Mouse (Mus musculus): ENCODE measurements around the gene Abca8b. TPM values are rescaled to one million over a fixed set of nuclear protein-coding genes. Genes with fewer than 3 reads are reported as not detected.
A peak's percentile ranks its signal among the peaks of the same experiment; 100 is the strongest.

Gene Abca8b
- total and polyA plus RNA-seq, 3 experiments, result 1.4 to 2.1 (median 1.4) TPM

DNA sequence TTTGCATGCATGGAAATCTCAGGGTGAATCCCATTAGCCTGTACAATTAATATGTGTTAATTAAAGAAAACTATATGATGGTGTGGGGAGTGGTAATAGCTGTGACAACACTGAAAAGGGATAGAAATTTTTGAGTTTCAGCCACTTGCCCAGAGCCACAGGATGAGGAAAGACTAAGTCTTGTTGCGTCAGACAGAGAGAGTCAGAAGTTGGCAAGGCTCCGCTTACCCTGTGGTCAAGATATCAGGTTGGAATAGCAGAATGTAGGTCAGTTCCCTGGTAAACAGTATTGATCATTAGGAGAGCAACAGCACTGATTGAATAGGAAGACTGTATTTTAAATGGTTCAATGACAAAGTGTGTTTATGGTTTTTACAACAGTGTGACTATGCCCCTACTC lies 42.1 kb upstream of the Abca8b start:
- H3K9ac ChIP-seq (ENCODE audit: insufficient read depth, low read depth), result no peak overlapping the region
- in situ Hi-C loops (cut with MboI; ENCODE audit: low pct_ligation_motif_present, low pct_unique_long_range_greater_than_20kb, low sequenced_read_pairs), result no loop called here
- no peak for DNase-seq (ENCODE audit: extremely low read depth)
- no peaks in the 10 kb centered on the region for H3K79me2 ChIP-seq (replicated peaks; ENCODE audit: control insufficient read depth, extremely low read depth, insufficient read depth, poor library complexity, severe bottlenecking)
- H3K4me2 ChIP-seq (ENCODE audit: insufficient read depth, low read depth, poor library complexity, severe bottlenecking), result no peak overlapping the region
- no peak overlapping the region for H3K27ac ChIP-seq (ENCODE audit: insufficient read depth, low read depth)
- dilution Hi-C loops (cut with MboI; ENCODE audit: extremely low pct_ligation_motif_present, extremely low pct_unique_long_range_greater_than_20kb, low sequenced_read_pairs), result no loop called here
- TF ChIP-seq ZC3H11A (IDR thresholded peaks at IDR 0.05; ENCODE audit: low read depth, low read length), result no peak
- no peak for TF ChIP-seq MAX (IDR thresholded peaks at IDR 0.05; ENCODE audit: low read length)
- TF ChIP-seq MAZ (IDR thresholded peaks at IDR 0.05; ENCODE audit: low read depth, low read length), result no peak
- no peak for TF ChIP-seq MEF2A (IDR thresholded peaks at IDR 0.05; ENCODE audit: borderline replicate concordance, low read depth, low read length)
- TF ChIP-seq TBP (conservative IDR thresholded peaks at IDR 0.05; ENCODE audit: low read depth, low read length), result no peak
- no peak for TF ChIP-seq ZMIZ1 (IDR thresholded peaks at IDR 0.05; ENCODE audit: low read depth, low read length)
- TF ChIP-seq ZKSCAN1 (IDR thresholded peaks at IDR 0.05; ENCODE audit: borderline replicate concordance, low read depth, low read length), result no peak
- TF ChIP-seq MAFK (IDR thresholded peaks at IDR 0.05; ENCODE audit: insufficient replicate concordance, low read length), result no peak
- no peak overlapping the region for H3K4me3 ChIP-seq (replicated peaks in 1 of 3; ENCODE audit: low read depth in 2 of 3, low read length in 2 of 3, poor library complexity in 1 of 3)
- H3K4me1 ChIP-seq (ENCODE audit: control insufficient read depth in 1 of 2, insufficient read depth in 2 of 2), result peaks cover 0 to 6% of the 10 kb centered on the region in 2 experiments; a peak in 1 of 4 replicates
- no peaks in the 10 kb centered on the region for H3K36me3 ChIP-seq (replicated peaks in 1 of 2; ENCODE audit: control insufficient read depth in 1 of 2, insufficient read depth in 1 of 2, low read length in 1 of 2)
- no peaks in the 10 kb centered on the region for H3K9me3 ChIP-seq (replicated peaks; ENCODE audit: low read length)
- H3K27me3 ChIP-seq (replicated peaks), result no peaks in the 10 kb centered on the region

DNA sequence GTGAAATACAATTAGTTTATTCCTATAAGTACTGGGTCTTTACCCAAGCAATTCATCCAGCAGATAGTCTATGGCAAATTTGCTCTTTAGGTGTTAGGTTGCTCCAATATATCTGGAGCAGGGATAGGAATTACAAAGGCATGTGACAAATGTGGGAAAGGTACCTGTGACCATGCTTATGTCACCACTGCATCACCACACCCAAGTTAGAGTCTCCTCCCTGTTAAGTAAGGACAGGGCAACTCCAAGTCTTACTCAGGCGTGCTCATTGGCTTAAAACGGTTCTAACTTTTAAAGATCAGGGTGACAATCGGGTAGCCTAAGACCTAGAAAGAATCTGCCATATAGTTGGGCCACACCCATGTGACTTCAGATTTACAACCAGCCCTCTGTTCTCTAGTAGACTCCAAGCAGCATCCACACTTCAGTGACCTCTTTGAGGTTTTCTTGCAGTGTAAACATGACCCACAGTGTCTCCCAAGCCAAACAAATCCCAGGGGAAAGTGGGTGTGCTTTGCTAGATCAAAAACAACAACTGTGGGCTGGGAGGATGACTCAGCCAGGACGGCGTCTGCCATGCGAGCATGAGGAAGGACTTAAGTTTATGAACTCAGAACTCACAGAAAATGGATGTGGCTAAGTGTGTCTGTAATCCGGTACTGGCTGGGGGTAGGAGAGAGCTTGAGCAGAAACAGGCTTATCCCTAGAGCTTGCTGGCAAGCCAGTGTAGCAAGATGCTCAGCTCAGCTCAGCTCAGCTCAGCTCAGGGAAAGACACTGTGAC lies 33.5 kb upstream of the Abca8b start:
- H3K4me1 ChIP-seq (ENCODE audit: control insufficient read depth in 1 of 2, insufficient read depth in 2 of 2), result peaks cover 6 to 7% of the 10 kb centered on the region in 2 experiments; a peak in 2 of 4 replicates
- no peak overlapping the region for H3K4me3 ChIP-seq (replicated peaks in 1 of 3; ENCODE audit: low read depth in 2 of 3, low read length in 2 of 3, poor library complexity in 1 of 3)
- dilution Hi-C loops (cut with MboI; ENCODE audit: extremely low pct_ligation_motif_present, extremely low pct_unique_long_range_greater_than_20kb, low sequenced_read_pairs), result no loop called here
- no peak overlapping the region for H3K27ac ChIP-seq (ENCODE audit: insufficient read depth, low read depth)
- H3K9ac ChIP-seq (ENCODE audit: insufficient read depth, low read depth), result no peak overlapping the region
- H3K27me3 ChIP-seq (replicated peaks), result no peaks in the 10 kb centered on the region
- no peaks in the 10 kb centered on the region for H3K79me2 ChIP-seq (replicated peaks; ENCODE audit: control insufficient read depth, extremely low read depth, insufficient read depth, poor library complexity, severe bottlenecking)
- in situ Hi-C loops (cut with MboI; ENCODE audit: low pct_ligation_motif_present, low pct_unique_long_range_greater_than_20kb, low sequenced_read_pairs), result no loop called here
- no peaks in the 10 kb centered on the region for H3K9me3 ChIP-seq (replicated peaks; ENCODE audit: low read length)
- peak; percentile 10 for DNase-seq (ENCODE audit: extremely low read depth)
- TF ChIP-seq MAFK (IDR thresholded peaks at IDR 0.05; ENCODE audit: insufficient replicate concordance, low read length) (no peak), RCOR1 (conservative IDR thresholded peaks at IDR 0.05; ENCODE audit: low read depth, low read length) (no peak), CHD1 (IDR thresholded peaks at IDR 0.05; ENCODE audit: low read depth, low read length) (no peak), USF1 (IDR thresholded peaks at IDR 0.05; ENCODE audit: low read depth, low read length) (no peak)
- no peak overlapping the region for H3K4me2 ChIP-seq (ENCODE audit: insufficient read depth, low read depth, poor library complexity, severe bottlenecking)
- H3K36me3 ChIP-seq (replicated peaks in 1 of 2; ENCODE audit: control insufficient read depth in 1 of 2, insufficient read depth in 1 of 2, low read length in 1 of 2), result no peaks in the 10 kb centered on the region

Measured in CH12.LX (cell line).